Mouse (Mus musculus) intestine, embryonic 14.5 days (tissue): Measurements from ENCODE around the gene Tlr11. TPM values are rescaled to one million over a fixed set of nuclear protein-coding genes. Genes with fewer than 3 reads are reported as not detected.

Experiments
- polyA plus RNA-seq: library from polyadenylated mRNA; unstranded; fragments of >200 nt; fragmentation: Nextera tagmentation; extraction: Ambion mirVana; gene quantifications from 2 replicates; pipeline ENCODE4 v1.2.1, GENCODE M21; 2014

Tlr11 gene
- polyA plus RNA-seq, 1 experiment from 2014 or later: not detected

Other genes starting within 250 kb of the Tlr11 start
- not detected in 2 replicates for gene Olfr727, start 234.7 kb upstream of the Tlr11 start, polyA plus RNA-seq
- not detected in 2 replicates for gene Olfr728, start 215.2 kb upstream of the Tlr11 start, polyA plus RNA-seq
- gene Olfr729, start 205.0 kb upstream of the Tlr11 start, polyA plus RNA-seq: not detected in 2 replicates
- not detected in 2 replicates for gene Olfr730, start 169.7 kb upstream of the Tlr11 start, polyA plus RNA-seq
- gene Olfr731, start 116.0 kb upstream of the Tlr11 start, polyA plus RNA-seq: not detected in 2 replicates
- not detected in 2 replicates for gene Olfr732, start 73.7 kb upstream of the Tlr11 start, polyA plus RNA-seq
- not detected in 2 replicates for gene Olfr733, start 56.4 kb upstream of the Tlr11 start, polyA plus RNA-seq
- gene Olfr734, start 31.2 kb upstream of the Tlr11 start, polyA plus RNA-seq: not detected in 2 replicates
- not detected in 2 replicates for gene Olfr735, start 9.0 kb upstream of the Tlr11 start, polyA plus RNA-seq
- not detected in 2 replicates for gene Olfr736, start 23.2 kb downstream of the Tlr11 start, polyA plus RNA-seq
- gene Olfr738, start 49.7 kb downstream of the Tlr11 start, polyA plus RNA-seq: not detected in 2 replicates
- gene Olfr739, start 60.7 kb downstream of the Tlr11 start, polyA plus RNA-seq: not detected in 2 replicates
- not detected in 2 replicates for gene Olfr740, start 87.6 kb downstream of the Tlr11 start, polyA plus RNA-seq
- not detected in 2 replicates for gene Olfr741, start 114.8 kb downstream of the Tlr11 start, polyA plus RNA-seq
- not detected in 2 replicates for gene Olfr742, start 145.7 kb downstream of the Tlr11 start, polyA plus RNA-seq
- not detected in 2 replicates for gene Olfr743, start 163.9 kb downstream of the Tlr11 start, polyA plus RNA-seq